Mouse (Mus musculus) retina, embryonic 14.5 days (tissue): Measurements from ENCODE around the gene Gm2897.
"Not testable (repeated sequence)": the region's sequence is repeated elsewhere in the genome, so short reads cannot be mapped to it uniquely, and the experiment has no call there.

ENCODE experiments used
- DNase-seq: peaks from one replicate; pipeline ENCODE4 v3.0.0-alpha.2; 2015; ENCODE audit warnings: low spot score

Gm2897 gene

GRCm38 (mm10) chr14:3048727-3049512 is at the start of gene Gm2897:
Gene Gm2897 (plus strand): TSS chr14:3049285.
- peak; percentile 0 for DNase-seq

GRCm38 (mm10) chr14:3029702-3030101 is 19.4 kb upstream of the Gm2897 start, which contains the start of gene Gm2888:
Gene Gm2888 (plus strand): TSS chr14:3030002.
- DNase-seq, result not testable (repeated sequence)

GRCm38 (mm10) chr14:3049513-3049800 is 372 bp downstream of the Gm2897 start:
- not testable (repeated sequence) for DNase-seq

- not testable (repeated sequence) for DNase-seq
Observed at GRCm38 (mm10) chr14:3050087-3050486, 1.0 kb downstream of the Gm2897 start.

- DNase-seq, result not testable (repeated sequence)
Observed at GRCm38 (mm10) chr14:3116051-3116450, 67.0 kb downstream of the Gm2897 start.
